Mouse (Mus musculus): ENCODE data around the gene Pamr1.

The Pamr1 gene

DNA sequence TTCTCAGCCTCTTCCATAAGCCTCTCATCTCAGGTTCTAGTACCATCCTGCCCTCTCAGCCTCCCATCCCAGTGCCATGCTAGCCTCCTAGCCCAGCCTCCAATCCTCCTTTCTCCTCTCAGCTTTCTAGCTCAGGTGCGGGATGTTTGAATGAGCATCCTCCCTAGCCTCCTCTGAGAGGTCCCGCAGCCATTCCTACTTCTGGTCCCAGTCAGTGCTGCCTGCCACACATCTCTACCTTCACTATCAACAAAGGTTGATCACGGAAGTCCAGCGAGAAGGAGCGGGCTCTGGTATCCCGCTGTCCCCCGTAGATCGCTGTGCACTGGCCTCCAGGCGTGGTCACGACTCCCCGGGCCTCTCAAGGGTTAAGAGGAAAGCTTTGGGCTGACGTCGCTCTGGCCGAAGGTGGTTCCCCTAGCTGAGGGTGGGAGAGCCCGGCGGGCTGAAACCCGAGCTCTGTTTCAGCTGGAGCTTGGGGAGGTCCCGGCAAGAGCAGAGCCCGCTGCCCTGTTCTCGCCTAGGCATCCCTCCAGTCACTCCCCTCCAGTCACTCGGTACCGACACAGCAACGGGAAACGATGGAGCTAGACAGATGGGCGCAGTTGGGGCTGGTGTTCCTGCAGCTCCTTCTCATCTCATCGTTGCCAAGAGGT is at the start of gene Pamr1:
Gene Pamr1, plus strand, starts transcription at position 402 of the 656 bp plus-strand sequence.
- DNase-seq (ENCODE audit: low spot score in 2 of 2): peak in 1 of 2 experiments; percentile 34

DNA sequence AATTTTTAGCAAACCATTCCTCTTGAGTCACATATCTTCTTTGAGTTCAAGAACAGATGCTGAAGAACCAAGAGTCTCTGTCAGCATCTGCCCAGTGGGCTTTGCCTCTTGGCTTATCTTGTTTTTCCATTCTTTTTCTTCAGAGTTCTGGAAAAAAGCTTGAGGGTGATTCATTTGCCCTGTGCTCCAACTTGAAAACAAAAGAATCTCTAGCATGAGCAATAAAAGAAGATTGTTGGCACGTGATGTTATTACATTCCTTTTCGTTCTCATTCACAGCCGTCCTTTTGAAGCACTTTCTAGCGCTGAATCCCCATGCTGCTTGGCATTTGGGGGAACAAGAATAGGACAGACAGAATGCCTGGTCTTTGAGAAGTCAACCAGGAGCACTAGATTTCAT is 42.2 kb upstream of the Pamr1 start:
- DNase-seq (ENCODE audit: low spot score in 2 of 2): no peak

DNA sequence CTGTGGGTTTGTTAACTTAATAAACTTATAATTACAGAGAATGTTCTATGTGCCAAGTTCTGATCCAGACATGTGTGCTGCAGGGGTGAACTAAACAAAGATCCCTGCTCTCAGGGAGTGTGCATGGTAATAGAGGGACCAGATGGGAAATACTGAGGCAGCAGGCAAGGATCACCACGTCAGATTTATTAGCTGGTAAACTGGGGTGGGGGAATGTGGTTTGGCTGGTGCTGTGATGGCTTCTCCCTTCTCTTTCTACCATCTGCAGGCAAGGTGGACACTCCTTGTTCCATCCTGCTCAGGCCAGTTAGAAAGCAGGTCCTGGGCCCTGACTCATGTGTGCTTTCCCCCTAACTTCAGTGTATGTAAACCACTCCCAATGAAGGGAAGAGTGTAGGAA is 41.7 kb upstream of the Pamr1 start:
- DNase-seq (ENCODE audit: low spot score in 2 of 2): no peak

DNA sequence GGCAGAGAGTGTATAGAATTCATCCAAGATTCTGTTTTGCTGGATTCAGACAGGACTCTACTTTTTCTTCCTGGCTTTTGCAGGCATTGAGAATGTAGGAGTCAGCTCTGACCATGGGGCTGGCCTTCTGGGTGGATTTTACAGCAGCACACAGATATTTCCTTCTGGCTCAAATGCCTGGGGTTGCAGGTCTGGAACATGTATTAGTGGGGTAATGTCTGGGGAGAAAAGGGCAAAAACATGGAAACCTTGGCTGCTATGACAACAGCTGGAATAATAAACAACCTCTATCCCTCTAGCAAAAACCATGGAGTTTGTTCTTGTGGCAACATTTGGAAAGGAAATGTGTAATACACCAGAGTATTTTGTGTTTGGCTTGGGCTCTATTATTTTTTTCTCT is 29.9 kb upstream of the Pamr1 start:
- no peak for DNase-seq (ENCODE audit: low spot score in 2 of 2)

DNA sequence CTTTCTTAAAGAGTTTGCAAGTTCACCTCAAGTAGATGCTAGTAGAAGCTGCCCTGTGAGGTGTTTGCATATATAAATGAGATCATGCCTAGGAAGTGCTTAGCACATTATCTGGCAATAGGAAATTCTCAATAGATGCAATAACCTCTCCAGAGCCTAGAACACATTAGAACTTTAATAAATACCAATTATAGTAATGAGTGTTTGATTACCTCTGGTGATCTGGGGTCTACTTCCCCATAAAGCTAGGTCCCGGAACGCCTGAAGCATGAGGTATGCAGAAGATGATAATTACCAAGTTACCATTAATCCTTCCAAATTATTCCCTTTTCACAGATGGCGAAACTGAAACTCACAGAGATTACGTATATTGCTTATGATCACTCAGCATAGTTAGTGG is 22.2 kb upstream of the Pamr1 start:
- no peak for DNase-seq (ENCODE audit: low spot score in 2 of 2)

DNA sequence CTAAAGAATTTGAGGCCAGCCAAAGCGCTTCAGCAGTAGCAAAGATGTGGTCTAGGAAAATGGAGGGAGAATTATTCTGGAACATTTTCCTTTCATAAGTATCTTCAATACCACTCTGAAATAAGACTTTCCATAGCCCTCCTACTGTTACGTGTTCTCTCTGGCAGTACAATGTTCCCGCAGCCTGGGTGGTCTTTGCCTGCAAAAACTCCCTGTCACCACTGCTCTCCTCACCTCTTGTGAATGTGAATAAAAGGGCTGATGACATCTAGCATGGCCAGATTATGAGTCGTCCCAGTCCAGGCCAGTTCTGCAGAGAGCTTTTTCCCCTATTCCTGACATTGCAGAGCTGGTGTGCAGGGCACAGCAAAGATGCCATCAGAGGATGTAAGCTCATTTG is 16.4 kb upstream of the Pamr1 start:
- DNase-seq (ENCODE audit: low spot score in 2 of 2): no peak

DNA sequence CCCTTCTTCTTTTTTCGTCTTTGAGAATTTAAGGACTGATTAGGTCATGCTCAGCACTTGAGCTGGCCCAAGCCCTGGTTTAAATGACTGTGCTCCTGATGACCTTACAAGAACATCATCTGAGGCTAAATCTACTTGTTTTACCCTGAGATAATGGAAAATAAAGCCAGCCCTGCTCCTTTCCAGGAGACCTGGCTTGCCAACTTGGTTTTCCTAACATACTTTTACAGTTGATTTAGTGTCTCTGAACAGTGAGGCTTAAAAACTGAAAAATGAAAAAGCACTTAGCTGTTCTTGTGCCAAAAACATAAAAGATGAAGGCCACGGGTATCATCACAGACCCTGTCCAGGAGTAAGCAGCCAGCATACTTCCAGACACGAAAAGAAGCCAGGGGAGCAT is 13.0 kb upstream of the Pamr1 start:
- DNase-seq (ENCODE audit: low spot score in 2 of 2): no peak

DNA sequence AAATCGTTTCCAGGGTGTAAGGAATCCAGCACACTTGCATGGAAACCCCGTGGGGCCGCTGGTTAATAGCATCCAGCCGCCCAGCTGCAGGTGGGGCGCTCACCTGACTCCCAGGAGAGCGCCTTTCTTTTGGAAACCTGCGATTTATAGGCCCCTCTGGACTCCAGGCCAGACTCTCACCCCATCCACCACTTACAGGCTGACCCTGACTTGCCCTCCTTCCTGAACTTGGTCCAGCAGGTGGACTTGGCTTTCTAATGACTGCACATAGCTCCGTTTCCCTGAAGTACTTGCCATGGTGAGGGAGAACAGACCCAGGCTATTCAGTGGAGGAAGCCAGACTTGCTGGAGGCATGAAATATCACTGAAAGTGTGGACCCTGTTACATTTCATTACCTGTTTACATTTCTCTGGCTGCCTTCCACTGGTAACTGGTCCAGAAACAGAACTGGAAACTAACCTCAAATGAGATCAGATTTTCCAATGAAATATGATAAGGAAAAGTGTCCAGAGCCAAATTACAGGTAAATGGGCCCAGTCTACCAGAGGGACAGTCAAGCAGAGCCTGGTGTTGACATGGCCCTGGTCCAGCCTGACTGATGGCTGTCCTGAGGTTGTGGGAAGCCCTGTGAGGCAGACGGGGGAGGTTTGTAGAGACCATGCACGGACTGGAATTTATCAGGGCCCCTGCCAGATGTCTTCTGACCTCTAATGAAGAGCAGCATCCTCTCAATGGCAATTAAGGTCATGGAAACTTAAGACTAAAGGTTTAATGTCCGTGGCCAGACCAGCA is 9.2 kb upstream of the Pamr1 start:
- no peak for DNase-seq (ENCODE audit: low spot score in 2 of 2)

DNA sequence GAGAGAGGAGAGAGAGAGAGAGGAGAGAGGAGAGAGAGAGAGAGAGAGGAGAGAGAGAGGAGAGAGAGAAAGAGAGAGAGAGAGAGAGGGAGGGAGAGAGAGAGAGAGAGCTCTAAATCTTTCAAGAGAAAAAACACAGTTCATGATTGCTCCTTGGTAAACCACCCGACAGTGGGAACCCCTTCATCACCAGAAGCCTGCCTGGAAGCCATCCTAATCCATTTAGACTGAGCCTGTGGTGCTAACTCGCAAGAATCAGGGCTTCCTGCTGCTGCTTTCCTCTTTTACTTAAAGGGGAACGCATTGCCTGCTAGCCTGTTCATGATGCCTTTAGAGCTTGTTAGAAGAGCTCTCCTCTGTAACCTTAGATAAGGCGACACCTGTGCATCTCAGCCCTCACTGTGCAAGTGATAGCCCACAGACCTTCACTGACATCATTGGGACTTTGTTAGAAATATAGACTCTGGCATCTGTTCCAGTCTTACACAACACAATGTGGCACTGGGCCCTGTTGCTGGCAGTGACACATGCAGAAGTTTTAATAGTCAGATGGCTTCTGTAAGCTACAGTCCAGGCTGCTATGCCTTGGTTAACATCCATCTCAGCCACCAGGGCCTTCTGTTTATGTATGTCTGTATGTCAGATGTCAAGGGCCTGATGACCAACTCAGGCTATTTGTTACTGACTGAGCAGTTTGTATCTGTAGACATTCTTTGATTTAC is 8.2 kb upstream of the Pamr1 start:
- peak in 1 of 2 experiments; percentile 28 for DNase-seq (ENCODE audit: low spot score in 2 of 2)

DNA sequence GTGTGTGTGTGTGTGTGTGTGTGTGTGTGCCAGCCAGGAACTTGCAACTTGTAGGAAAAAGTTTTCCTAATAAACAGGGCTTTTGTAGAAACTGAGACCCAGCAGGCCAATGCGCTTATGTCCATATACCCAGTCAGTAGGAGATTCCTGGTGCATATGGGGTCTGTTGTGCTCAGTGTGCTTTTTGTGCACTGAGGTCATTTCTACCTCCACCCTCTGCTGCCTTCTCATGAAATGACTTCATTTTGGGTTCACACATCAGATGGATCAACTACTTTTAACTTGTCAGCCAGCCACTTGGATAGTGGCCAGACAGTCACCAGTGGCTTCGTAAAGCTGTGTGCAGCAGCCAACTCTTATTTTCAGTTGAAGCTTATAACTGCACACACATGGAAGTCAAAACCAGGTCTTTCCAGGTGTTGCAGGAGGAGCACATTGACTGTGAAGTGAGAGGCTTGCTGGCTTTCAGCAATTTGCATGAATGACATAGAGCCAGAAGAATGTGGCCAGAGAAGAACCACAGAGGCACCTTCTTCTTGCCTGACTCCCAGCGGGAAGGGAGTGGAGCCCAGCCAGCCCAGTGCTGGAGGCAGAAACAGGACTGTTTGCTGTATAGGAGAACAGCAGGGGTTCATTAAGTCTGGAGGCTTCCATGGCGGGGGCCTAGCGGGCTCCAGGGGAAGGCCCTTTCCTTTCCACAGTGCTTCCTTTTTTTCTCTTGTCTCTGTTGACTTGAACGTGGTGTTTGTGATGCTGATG is 5.7 kb upstream of the Pamr1 start:
- peak in 1 of 2 experiments; percentile 28 for DNase-seq (ENCODE audit: low spot score in 2 of 2)

DNA sequence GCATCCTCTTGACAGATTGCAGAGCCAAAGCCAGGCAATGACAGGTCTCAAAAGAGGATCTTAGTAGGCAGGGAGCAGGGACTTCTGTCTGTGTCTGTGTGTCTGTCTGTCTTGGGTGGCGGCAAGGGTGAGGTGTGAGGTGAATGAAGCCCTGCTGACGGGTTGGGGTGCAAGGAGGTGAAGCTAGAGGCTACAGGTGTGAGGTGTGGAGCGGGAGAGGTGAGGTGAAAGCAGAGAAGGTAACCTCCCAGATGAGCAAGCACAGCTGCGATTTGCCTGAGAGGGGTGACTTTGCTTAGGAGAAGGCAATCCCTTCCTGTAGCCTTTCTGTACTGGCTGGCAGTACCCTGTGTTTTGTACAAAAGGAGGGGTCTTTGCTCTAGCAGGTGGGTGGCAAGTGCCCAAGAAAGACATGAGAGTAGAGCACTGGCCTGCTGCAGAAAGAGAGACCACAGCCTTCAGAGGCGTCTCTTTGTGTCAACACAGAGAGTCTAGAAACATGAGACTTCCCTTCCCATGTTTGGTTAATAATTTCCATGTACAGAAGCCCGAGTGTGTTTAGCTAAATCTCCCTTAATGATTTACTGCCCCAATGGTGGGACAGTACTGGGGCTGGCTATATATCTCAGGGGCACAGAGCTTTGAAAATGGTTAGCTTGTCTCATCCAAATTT is 1.2 kb downstream of the Pamr1 start:
- DNase-seq (ENCODE audit: low spot score in 2 of 2): no peak

DNA sequence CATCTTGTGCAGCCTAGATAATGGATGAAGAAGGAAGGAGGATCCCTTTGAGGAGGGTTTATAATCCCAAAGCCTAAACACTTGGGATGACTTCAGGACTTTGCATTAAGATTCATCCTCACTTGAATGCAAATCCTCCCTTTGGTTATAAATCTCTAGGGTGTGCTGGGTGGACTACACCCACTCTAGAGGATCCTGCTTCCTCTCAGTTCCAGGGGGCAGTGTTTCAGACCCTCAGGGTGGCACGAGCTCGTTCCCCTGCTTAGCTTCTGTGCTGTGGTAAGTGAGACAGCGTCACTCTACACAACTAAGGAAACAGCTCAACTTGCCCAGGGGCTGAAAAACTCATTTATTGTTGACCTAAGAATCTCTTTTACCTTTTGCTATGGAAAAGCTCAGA is 1.8 kb downstream of the Pamr1 start:
- no peak for DNase-seq (ENCODE audit: low spot score in 2 of 2)

DNA sequence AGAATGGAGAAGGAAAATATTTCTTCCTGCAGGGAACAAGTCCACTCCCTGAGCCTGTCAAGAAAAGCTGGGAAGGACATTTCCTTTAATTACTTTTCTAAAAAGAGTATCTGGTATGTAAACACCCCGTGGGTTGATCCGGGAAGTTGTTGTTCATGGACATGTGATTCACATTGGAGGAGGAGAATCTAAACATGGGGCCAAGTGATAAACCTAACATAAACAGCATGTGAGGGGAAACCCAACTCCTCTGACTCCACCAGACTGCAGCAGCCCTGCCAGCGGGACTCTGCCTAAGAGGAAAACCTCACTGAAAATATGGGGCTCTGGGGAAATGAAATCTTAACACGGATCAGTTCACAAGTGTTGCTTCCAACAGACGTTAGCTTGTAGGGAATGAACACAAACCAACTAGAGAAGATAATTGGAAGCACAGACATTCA is 2.3 kb downstream of the Pamr1 start:
- no peak for DNase-seq (ENCODE audit: low spot score in 2 of 2)

DNA sequence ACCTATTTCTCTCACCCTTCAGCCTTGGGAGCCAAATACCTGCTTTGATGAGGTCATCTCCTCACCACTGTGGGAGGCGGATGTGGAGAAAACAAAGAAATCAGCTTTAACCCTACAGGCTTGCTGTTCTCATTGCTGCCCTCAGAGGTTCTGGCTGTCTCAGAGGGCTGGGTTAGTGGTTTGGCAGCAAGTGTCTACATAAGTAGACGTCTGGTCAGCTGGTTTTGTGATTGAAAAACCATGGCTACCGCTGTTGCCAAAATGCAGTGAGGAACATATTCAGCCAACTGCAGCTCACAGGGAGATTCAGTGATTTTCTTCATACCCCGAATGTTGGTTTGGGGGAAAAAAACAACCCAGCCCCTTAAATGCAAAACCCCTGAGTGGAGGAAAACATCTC is 7.3 kb downstream of the Pamr1 start:
- DNase-seq (ENCODE audit: low spot score in 2 of 2): no peak

DNA sequence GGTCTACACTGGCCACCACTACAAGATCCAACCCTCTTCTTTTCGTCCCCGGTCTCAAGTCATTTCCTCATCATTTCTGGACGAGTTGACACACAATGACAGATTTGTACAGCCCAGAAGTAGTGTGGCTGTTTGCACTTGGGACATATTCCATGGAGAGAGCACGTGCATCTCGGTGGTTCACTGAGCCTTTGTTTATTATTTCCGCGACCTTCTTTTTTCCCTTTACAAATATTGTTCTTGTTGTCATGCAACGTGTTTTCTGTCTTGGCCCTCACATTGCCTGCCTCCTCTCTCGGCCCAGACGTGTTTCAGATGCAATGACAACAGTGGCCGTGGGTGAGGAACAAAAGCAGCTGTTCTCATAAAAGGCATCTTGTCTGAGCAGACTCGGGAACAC is 9.2 kb downstream of the Pamr1 start:
- no peak for DNase-seq (ENCODE audit: low spot score in 2 of 2)

DNA sequence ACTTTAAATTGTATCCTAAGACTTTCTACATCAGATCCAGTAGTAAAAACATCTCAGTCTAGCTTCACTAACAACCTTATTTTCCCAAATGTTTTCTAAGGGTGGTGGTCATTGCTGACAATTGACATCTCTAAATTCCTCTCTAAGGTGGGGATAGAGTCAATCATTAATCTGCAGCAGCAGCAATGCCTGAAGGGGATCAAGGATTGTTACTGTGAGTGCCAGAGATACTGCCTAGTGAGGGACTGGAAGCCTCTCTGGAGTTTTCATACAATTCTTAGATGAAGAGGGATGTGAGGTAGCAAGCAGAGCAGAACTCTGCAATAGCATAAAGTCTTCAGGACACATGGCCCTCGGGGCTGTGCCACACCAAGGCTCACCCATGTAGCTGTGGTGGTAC is 14.0 kb downstream of the Pamr1 start:
- DNase-seq (ENCODE audit: low spot score in 2 of 2): no peak

DNA sequence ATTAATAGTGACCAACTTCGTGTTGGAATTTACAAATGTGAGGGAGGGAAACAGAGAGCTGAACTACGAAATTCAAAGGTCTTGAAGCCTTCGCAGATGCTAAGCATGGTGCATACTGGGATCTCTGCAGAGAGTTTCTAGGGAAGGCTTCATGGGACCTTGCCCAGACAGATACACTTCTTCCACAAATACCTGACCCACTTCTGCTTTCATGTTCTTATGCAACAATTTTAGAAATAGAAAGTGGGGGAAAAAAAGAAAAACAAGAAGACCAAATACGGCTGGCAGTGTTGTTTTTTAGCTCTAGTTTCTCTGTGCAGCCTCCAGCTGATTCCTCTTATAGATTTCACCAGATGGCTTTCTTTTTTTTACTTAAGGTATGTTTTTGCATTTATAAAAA is 29.4 kb downstream of the Pamr1 start:
- DNase-seq (ENCODE audit: low spot score in 2 of 2): no peak

DNA sequence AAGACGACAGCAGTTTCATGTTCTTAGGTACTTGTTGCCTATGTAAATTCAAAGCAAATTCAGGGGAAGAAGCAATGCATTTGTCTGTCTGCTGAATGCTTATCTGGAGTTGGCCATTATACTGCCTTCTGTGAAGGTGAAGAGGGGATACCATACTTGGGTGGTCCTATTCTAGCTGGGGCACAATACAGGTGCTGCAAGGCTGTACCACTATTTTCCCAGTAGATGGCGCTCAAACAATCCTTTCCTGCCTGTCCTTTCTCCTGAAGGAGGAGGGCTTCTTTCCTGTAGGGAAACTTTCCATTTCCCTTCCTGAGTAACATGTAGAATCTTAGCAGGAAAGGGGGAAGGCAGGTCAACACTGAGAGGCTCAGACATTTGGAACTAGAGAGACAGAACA is 40.2 kb downstream of the Pamr1 start:
- DNase-seq (ENCODE audit: low spot score in 2 of 2): peak; percentile 65

DNA sequence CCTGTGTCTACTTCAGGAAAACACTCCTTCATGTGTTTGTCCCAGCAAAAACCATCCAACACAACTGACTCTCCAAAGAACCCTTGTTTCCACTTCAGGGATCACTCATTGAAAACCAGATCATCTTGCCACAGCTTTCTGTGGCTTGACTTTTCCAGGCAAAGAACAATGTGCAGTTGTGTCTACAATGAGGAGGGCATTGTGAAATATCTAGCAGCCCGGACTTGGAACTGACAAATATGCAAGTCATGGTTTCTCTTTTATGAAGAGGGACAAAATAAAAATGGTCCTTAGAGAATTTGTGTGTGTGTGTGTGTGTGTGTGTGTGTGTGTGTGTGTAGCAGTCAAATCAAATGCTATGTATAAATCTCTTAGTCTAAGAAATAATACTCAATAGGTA is 44.7 kb downstream of the Pamr1 start:
- no peak for DNase-seq (ENCODE audit: low spot score in 2 of 2)

DNA sequence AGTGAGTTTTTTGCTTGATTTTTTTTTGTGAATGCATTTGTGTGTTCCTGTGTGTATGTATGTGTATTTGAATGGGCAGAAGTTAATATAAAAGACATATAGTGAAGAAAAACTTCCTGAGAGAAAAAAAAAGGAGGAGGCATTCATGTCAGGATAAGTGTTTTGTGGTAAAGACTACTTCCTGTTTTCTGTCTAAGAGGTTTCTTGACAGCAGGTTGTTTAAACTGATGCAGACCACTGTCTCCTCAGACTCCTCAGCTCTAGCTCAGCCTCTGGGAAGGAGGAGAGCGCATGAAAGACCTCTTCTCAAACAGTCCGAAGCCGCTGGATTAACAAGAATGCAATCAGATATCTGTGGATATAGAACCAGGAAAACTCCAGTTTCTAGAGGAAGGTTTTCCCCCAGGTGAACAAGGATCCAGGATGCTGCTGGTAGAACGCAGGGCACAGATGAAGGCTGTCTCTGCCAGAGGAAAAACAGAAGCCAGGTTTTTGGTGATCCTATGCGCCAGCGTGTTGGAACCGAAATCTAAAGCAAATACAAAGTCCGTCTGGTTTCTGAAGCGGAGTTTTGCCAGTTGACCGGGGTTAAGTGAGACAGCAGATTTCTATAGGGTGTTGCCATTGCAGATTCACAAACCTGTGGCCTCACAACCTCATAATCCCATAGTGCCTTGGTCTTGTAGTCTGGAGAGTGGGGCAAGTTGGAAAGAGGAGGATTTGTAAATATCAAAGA is 45.8 kb downstream of the Pamr1 start:
- DNase-seq (ENCODE audit: low spot score in 2 of 2): no peak

All from right cerebral cortex, adult 2 months (tissue).